Mouse (Mus musculus) CH12.LX (cell line): ENCODE measurements around the gene Hoxd4. TPM values are rescaled to one million over a fixed set of nuclear protein-coding genes. Genes with fewer than 3 reads are reported as not detected.

Experiments used
- DNase-seq: peaks from one replicate; pipeline ENCODE4 v3.0.0-alpha.2; 2013; ENCODE audit errors: extremely low read depth
- H3K27ac ChIP-seq: 2 replicates; pipeline ENCODE4 v1.5.1; 2012; ENCODE audit warnings: low read depth, mild to moderate bottlenecking, control low read depth, moderate library complexity; ENCODE audit not compliant: insufficient read depth
- H3K27me3 ChIP-seq: replicated peaks from 2 replicates; pipeline ENCODE3; 2012; ENCODE audit warnings: inconsistent platforms
- H3K36me3 ChIP-seq, 2 experiments: replicated peaks in 1 of 2; 2 replicates each; pipeline versions ENCODE3 to v1.6.1; 2012; ENCODE audit warnings: inconsistent platforms in 1 of 2, low read length in 1 of 2, mild to moderate bottlenecking in 1 of 2, mixed read lengths in 1 of 2, moderate library complexity in 1 of 2; ENCODE audit not compliant: control insufficient read depth in 1 of 2, insufficient read depth in 1 of 2
- H3K4me1 ChIP-seq, 2 experiments: 2 replicates each; pipeline ENCODE4 v1.6.1; 2012; ENCODE audit warnings: inconsistent platforms in 1 of 2, moderate library complexity in 1 of 2; ENCODE audit not compliant: insufficient read depth in 2 of 2, control insufficient read depth in 1 of 2
- H3K4me2 ChIP-seq: 2 replicates; pipeline ENCODE4 v1.6.1; 2012; ENCODE audit warnings: low read depth, mild to moderate bottlenecking, control low read depth; ENCODE audit not compliant: poor library complexity, insufficient read depth, severe bottlenecking
- H3K4me3 ChIP-seq, 3 experiments: fragments of 150-350 bp in 1 of 3; sonication (generic) in 1 of 3; replicated peaks in 1 of 3; 2 replicates each; pipeline versions ENCODE3 to v1.5.1; 2011 to 2012; ENCODE audit warnings: low read depth in 2 of 3, low read length in 2 of 3, mild to moderate bottlenecking in 2 of 3, moderate library complexity in 2 of 3, control low read depth in 1 of 3, improper control_type of control experiment in 1 of 3, inconsistent platforms in 1 of 3, mixed read lengths in 1 of 3; ENCODE audit not compliant: poor library complexity in 1 of 3
- H3K79me2 ChIP-seq: replicated peaks from 2 replicates; pipeline ENCODE4 v1.6.1; 2012; ENCODE audit warnings: mild to moderate bottlenecking, moderate library complexity; ENCODE audit not compliant: control insufficient read depth, poor library complexity, insufficient read depth, severe bottlenecking; ENCODE audit errors: extremely low read depth
- H3K9ac ChIP-seq: 2 replicates; pipeline ENCODE4 v1.6.1; 2012; ENCODE audit warnings: low read depth, mild to moderate bottlenecking, control low read depth, moderate library complexity; ENCODE audit not compliant: insufficient read depth
- H3K9me3 ChIP-seq: replicated peaks from 2 replicates; pipeline ENCODE3; 2012; ENCODE audit warnings: low read length, inconsistent platforms, mixed read lengths
- CHD1 ChIP-seq: IDR thresholded peaks from 2 replicates; pipeline ENCODE4 v1.6.1; 2012; ENCODE audit warnings: low read depth, low read length, improper control_type of control experiment, inconsistent platforms
- CTCF ChIP-seq, 2 experiments: IDR thresholded peaks in 1 of 2; conservative IDR thresholded peaks in 1 of 2; 2 replicates each; pipeline ENCODE4 v1.5.1; 2011 to 2012; ENCODE audit warnings: low read depth in 2 of 2, low read length in 2 of 2, improper control_type of control experiment in 1 of 2, inconsistent platforms in 1 of 2, mild to moderate bottlenecking in 1 of 2, moderate library complexity in 1 of 2
- E2F4 ChIP-seq: IDR thresholded peaks from 2 replicates; pipeline ENCODE4 v1.6.1; 2011; ENCODE audit warnings: low read depth, low read length, improper control_type of control experiment; ENCODE audit not compliant: insufficient replicate concordance
- EP300 ChIP-seq: IDR thresholded peaks from 2 replicates; pipeline ENCODE4 v1.6.1; 2011; ENCODE audit warnings: low read length, improper control_type of control experiment
- ETS1 ChIP-seq: conservative IDR thresholded peaks from 2 replicates; pipeline ENCODE4 v1.6.1; 2012; ENCODE audit warnings: low read depth, mild to moderate bottlenecking, inconsistent platforms, low read length, improper control_type of control experiment, moderate library complexity
- HCFC1 ChIP-seq: IDR thresholded peaks from 2 replicates; pipeline ENCODE4 v1.6.1; 2012; ENCODE audit warnings: low read depth, mild to moderate bottlenecking, inconsistent platforms, low read length, improper control_type of control experiment
- IRF4 ChIP-seq: IDR thresholded peaks from 2 replicates; pipeline ENCODE4 v1.6.1; 2014; ENCODE audit warnings: low read depth, mild to moderate bottlenecking, inconsistent platforms, low read length, improper control_type of control experiment
- JUN ChIP-seq: IDR thresholded peaks from 2 replicates; pipeline ENCODE4 v1.6.1; 2011; ENCODE audit warnings: low read depth, mild to moderate bottlenecking, low read length, improper control_type of control experiment, moderate library complexity; ENCODE audit not compliant: insufficient read depth
- JUND ChIP-seq: conservative IDR thresholded peaks from 2 replicates; pipeline ENCODE4 v1.6.1; 2011; ENCODE audit warnings: low read depth, low read length, improper control_type of control experiment
- MAFK ChIP-seq: IDR thresholded peaks from 2 replicates; pipeline ENCODE4 v1.6.1; 2011; ENCODE audit warnings: low read length, improper control_type of control experiment; ENCODE audit not compliant: insufficient replicate concordance
- MAX ChIP-seq: IDR thresholded peaks from 2 replicates; pipeline ENCODE4 v1.6.1; 2011; ENCODE audit warnings: low read length, improper control_type of control experiment
- MEF2A ChIP-seq: IDR thresholded peaks from 2 replicates; pipeline ENCODE4 v1.6.1; 2014; ENCODE audit warnings: low read depth, mild to moderate bottlenecking, inconsistent platforms, low read length, improper control_type of control experiment, borderline replicate concordance
- MYC ChIP-seq: IDR thresholded peaks from 2 replicates; pipeline ENCODE4 v1.6.1; 2011; ENCODE audit warnings: low read depth, mild to moderate bottlenecking, improper control_type of control experiment, low read length
- NRF1 ChIP-seq: IDR thresholded peaks from 2 replicates; pipeline ENCODE4 v1.6.1; 2014; ENCODE audit warnings: low read depth, mild to moderate bottlenecking, inconsistent platforms, low read length, improper control_type of control experiment, moderate library complexity
- PAX5 ChIP-seq: IDR thresholded peaks from 2 replicates; pipeline ENCODE4 v1.6.1; 2012; ENCODE audit warnings: low read length, inconsistent platforms, mixed read lengths
- POLR2A ChIP-seq: IDR thresholded peaks from 2 replicates; pipeline ENCODE4 v1.6.1; 2011; ENCODE audit warnings: low read depth, mild to moderate bottlenecking, improper control_type of control experiment, low read length
- RAD21 ChIP-seq: IDR thresholded peaks from 2 replicates; pipeline ENCODE4 v1.6.1; 2011; ENCODE audit warnings: low read depth, mild to moderate bottlenecking, low read length, improper control_type of control experiment, moderate library complexity
- SIN3A ChIP-seq: IDR thresholded peaks from 2 replicates; pipeline ENCODE4 v1.6.1; 2012; ENCODE audit warnings: low read length, improper control_type of control experiment, inconsistent platforms
- SMC3 ChIP-seq: IDR thresholded peaks from 2 replicates; pipeline ENCODE4 v1.6.1; 2011; ENCODE audit warnings: low read depth, low read length, improper control_type of control experiment
- TCF12 ChIP-seq: IDR thresholded peaks from 2 replicates; pipeline ENCODE4 v1.6.1; 2014; ENCODE audit warnings: low read depth, mild to moderate bottlenecking, inconsistent platforms, low read length, improper control_type of control experiment
- UBTF ChIP-seq: IDR thresholded peaks from 2 replicates; pipeline ENCODE4 v1.6.1; 2012; ENCODE audit warnings: low read depth, mild to moderate bottlenecking, inconsistent platforms, low read length, improper control_type of control experiment, moderate library complexity
- USF1 ChIP-seq: IDR thresholded peaks from 2 replicates; pipeline ENCODE4 v1.6.1; 2014; ENCODE audit warnings: low read depth, mild to moderate bottlenecking, inconsistent platforms, low read length, improper control_type of control experiment
- ZC3H11A ChIP-seq: IDR thresholded peaks from 2 replicates; pipeline ENCODE4 v1.6.1; 2012; ENCODE audit warnings: low read depth, mild to moderate bottlenecking, inconsistent platforms, low read length, improper control_type of control experiment
- ZKSCAN1 ChIP-seq: IDR thresholded peaks from 2 replicates; pipeline ENCODE4 v1.6.1; 2012; ENCODE audit warnings: low read depth, inconsistent platforms, low read length, improper control_type of control experiment, borderline replicate concordance
- dilution Hi-C: fragments of 300-500 bp; cut with MboI; formaldehyde crosslinking; loops from 2 replicates; pipeline ENCODE4 v1.14.3; 2020; ENCODE audit warnings: low sequenced_read_pairs; ENCODE audit not compliant: extremely low pct_unique_long_range_greater_than_20kb, extremely low pct_ligation_motif_present
- in situ Hi-C: fragments of 300-500 bp; cut with MboI; formaldehyde crosslinking; loops from 3 replicates; pipeline ENCODE4 v1.14.3; 2019; ENCODE audit warnings: low sequenced_read_pairs, low pct_ligation_motif_present, low pct_unique_long_range_greater_than_20kb, mixed read lengths
- polyA plus RNA-seq: library from polyadenylated mRNA; unstranded; fragments of >175 nt; gene quantifications from 2 replicates; pipeline ENCODE4 v1.2.1, GENCODE M21; 2012; ENCODE audit warnings: low read depth; ENCODE audit not compliant: insufficient read length
- total RNA-seq, 2 experiments: library from RNA; depleted of rRNA; stranded (reverse); fragments of 300-350 nt in 1 of 2; fragments of >200 nt in 1 of 2; gene quantifications; 2 replicates each; pipeline ENCODE4 v1.2.3; 2012 to 2014

Gene Hoxd4
- total and polyA plus RNA-seq, 3 experiments: 6.0 to 9.8 (median 6.3) TPM

DNA sequence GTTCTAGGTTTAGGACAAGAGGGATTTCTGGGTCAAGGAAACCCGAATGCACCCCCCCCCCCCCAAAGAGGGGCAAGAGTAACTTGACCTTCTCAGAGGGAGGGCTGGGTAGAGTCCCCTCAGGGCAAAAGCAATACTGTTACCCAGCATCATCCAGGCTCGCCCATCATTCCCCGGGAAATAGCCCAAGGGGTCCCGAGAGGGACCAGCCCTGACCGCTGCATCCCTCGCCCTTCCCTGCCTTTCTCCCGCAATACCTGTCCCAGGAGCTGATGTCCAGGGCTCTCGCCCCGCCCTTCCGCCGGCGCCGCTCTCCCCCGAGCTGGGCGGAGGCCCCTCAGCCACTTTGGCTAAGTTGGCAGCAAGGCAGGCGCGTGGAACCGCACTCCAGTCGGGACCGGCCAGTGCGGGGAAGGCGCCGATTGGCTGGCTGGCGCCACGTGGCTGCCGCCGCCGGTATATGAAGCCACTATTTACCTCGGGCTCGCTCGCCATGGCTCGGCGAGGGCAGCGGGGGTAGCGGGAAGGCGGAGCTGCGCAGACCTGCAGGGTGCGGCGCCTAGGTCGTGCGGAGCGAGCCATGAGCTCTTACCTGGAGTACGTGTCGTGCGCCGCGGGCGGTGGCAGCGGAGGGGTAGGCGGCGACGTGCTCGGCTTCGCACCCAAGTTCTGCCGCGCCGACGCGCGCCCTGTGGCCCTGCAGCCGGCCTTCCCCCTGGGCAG lies 51.0 kb downstream of the Hoxd4 start, which contains the start of gene Hoxd1:
Gene Hoxd1, plus strand, starts transcription at position 459 of the 723 bp plus-strand sequence.
- H3K9me3 ChIP-seq: peaks cover 6% of the 10 kb centered on the region
- no peak within 1 kb of the TSS for H3K9ac ChIP-seq
- H3K36me3 ChIP-seq: no peaks in the 10 kb centered on the region
- no peak for DNase-seq
- no peak within 1 kb of the TSS for H3K27ac ChIP-seq
- no peak within 1 kb of the TSS for H3K4me2 ChIP-seq
- no peak for TF ChIP-seq MAX
- TF ChIP-seq POLR2A: no peak
- no peak for TF ChIP-seq SIN3A
- no peak for TF ChIP-seq JUN
- TF ChIP-seq EP300: no peak
- no peak for TF ChIP-seq MYC
- TF ChIP-seq NRF1: no peak
- TF ChIP-seq E2F4: no peak
- TF ChIP-seq ZC3H11A: no peak
- TF ChIP-seq SMC3: no peak
- no peak for TF ChIP-seq UBTF
- TF ChIP-seq HCFC1: no peak
- no peak for TF ChIP-seq JUND
- no peaks in the 10 kb centered on the region for H3K4me1 ChIP-seq
- no peaks in the 10 kb centered on the region for H3K27me3 ChIP-seq
- in situ Hi-C loops: no loop called here
- dilution Hi-C loops: no loop called here
- no peaks in the 10 kb centered on the region for H3K79me2 ChIP-seq
- H3K4me3 ChIP-seq: no peak within 1 kb of the TSS

- Histone ChIP-seq H3K27ac (no peak overlapping the region), H3K4me1 (no peaks in the 10 kb centered on the region), H3K36me3 (no peaks in the 10 kb centered on the region), H3K4me3 (no peak overlapping the region), H3K4me2 (no peak overlapping the region), H3K27me3 (no peaks in the 10 kb centered on the region), H3K79me2 (no peaks in the 10 kb centered on the region), H3K9ac (no peak overlapping the region), H3K9me3 (peaks cover 6% of the 10 kb centered on the region)
- in situ Hi-C loops (no loop called here), dilution Hi-C loops (no loop called here)
- TF ChIP-seq JUN (no peak), CHD1 (no peak), CTCF (conservative IDR thresholded peaks at IDR 0.05 in 1 of 2, IDR thresholded peaks at IDR 0.05 in 1 of 2; ENCODE audit: low read depth in 2 of 2, low read length in 2 of 2) (no peak), EP300 (no peak), MEF2A (no peak), USF1 (no peak), PAX5 (no peak), ETS1 (no peak), RAD21 (no peak), MAFK (no peak), MYC (no peak), POLR2A (no peak), TCF12 (no peak), IRF4 (no peak), ZKSCAN1 (no peak), UBTF (no peak)
- no peak for DNase-seq
These were observed 51.6 kb downstream of the Hoxd4 start for GRCm38 (mm10) chr2:74763245-74763735.
